Mouse (Mus musculus): ENCODE results near the gene Col4a6.

GRCm38 (mm10) chrX:141265986-141266385, 207.9 kb downstream of the Col4a6 start:
- no peak for TF ChIP-seq POLR2A (IDR thresholded peaks at IDR 0.05; ENCODE audit: control insufficient read depth, low read depth, low read length)
- TF ChIP-seq CTCF (IDR thresholded peaks at IDR 0.05; ENCODE audit: control insufficient read depth, insufficient read depth, insufficient replicate concordance, low read depth, low read length) = no peak
